Mouse (Mus musculus) cerebellum, postnatal 14 days (tissue): Measurements from ENCODE around the gene Gm45753.
A peak's percentile ranks its signal among the peaks of the same experiment; 100 is the strongest.
"Not testable (repeated sequence)": the region's sequence is repeated elsewhere in the genome, so short reads cannot be mapped to it uniquely, and the experiment has no call there.

Source experiments
- DNase-seq, 2 experiments: peaks; one replicate each; pipeline ENCODE4 v3.0.0; 2021; ENCODE audit warnings: mixed read lengths in 2 of 2

Gm45753 gene

DNA sequence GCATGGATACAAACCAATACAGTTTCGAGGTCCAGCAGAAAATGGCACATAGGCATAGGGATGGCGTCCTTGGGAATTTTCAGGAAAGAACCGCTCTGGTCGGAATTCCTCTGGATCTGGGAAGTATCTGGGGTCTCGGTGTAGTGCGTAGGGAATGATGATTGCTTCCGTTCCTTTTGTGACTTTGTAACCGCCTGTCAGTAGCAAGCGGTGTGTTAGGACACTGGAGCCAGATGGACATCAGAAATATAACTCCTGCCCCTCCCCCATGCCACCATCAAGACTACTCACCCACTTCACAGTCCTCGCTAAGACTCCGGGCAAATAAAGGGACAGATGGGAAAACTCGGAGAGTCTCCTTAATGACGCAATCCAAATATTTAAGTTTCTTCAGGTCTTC lies at the start of gene Gm45753:
Gm45753 (minus strand) TSS at position 101 of the 400 bp plus-strand sequence.
- no peak for DNase-seq

GRCm38 (mm10) chr8:45355809-45356208 lies 47.5 kb upstream of the Gm45753 start:
- DNase-seq, result no peak

- peak; percentile 74 to 82 for DNase-seq
Measured at GRCm38 (mm10) chr8:45345031-45345430, 36.8 kb upstream of the Gm45753 start.

DNA sequence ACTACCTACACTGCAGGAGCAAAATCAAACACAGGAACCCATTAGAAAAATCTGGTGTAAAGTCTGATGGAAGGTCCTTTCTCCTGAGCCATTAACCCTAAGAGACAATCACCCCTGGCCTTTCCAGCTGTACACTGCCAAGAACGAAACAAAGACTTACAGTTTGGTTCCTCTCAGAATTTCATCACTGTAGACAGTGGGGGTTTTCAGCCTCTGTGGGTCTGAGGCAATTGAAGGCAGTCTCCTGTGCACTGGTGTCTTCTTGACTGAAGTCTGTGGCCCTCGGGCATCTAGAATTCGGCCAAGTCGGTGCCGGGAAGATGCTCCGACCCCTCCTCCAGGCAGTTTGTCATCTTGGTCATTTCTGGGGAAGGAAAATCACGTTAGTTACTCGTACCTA lies 36.0 kb upstream of the Gm45753 start:
- no peak for DNase-seq

GRCm38 (mm10) chr8:45341630-45342628 lies 33.7 kb upstream of the Gm45753 start:
- DNase-seq, result no peak

GRCm38 (mm10) chr8:45333493-45333892 lies 25.2 kb upstream of the Gm45753 start:
- no peak for DNase-seq

DNA sequence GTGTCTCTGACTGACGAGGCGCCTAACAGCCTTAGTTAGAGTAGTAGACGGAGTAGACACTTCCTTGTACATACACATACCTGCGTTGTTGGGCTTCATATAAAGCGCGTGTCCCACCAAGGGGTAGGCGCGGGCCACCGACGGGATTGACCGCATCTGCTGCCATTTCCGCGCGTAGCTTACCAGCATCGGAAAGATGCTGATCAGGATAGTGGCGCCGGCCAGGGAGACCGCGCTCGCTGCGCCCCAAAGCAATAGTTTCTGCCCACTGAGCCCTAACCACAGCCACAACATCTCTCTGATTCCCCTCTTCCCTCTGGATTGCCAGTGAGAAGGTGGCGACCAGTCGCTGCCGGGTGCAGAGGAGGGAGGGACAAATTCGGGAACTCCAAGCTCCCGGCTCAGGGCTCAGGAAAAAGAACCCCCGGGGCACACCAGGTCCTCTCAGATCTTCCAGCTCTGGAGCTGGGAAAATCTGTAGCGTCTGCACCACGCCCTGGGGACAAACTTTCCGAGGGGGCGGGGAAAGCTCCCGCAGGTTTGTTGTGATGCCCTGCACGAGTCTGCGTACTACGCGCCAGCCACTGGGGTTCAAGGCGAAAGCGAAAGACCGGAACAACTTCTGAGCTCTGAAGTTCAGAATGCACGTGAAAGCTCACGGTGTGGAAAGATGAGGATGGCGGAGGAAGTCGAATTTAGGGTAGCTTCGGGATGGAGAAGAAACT lies 24.6 kb upstream of the Gm45753 start, which contains the start of gene Cyp4v3:
Cyp4v3 (minus strand) TSS at position 532 of the 725 bp plus-strand sequence.
- DNase-seq, result peak; percentile 37 to 39

- no peak for DNase-seq
Measured at GRCm38 (mm10) chr8:45330856-45331255, 22.6 kb upstream of the Gm45753 start.

DNA sequence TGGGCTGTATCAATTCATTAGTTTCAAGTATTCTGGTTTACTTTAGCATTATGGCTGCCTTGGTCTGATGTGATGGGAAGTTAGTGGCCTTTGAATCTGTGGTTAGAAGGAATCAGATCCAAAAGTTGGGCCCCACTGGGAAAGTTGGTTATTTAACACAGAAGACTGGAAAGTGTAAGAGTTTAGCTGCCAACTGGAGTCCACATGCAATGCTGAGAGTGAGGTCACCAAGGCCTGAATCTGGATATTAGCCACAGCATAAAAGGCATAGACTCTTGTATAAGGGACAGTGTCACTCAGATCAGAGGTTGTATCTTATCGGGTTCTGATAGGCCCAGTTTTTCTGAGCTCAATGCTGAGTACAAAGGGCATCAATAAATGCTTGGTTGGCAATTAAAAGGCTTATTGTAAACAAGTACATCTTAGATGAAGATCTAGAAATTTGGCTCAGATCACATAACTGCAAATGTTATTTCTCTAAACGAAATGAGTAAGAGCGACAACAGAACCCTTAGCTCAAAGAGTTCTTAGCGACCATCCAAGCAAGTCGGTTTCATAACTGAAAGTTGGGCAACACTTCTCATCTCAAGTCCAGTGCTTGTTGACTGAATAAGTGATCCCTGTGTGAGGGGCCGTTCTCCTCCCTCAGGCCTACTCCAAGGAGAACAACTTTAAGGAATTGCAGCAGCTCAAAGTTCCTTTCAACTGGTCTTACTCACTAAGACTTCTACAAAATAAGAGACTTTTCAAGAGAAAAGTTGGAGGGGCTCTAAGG lies 21.1 kb upstream of the Gm45753 start:
- no peak for DNase-seq

DNA sequence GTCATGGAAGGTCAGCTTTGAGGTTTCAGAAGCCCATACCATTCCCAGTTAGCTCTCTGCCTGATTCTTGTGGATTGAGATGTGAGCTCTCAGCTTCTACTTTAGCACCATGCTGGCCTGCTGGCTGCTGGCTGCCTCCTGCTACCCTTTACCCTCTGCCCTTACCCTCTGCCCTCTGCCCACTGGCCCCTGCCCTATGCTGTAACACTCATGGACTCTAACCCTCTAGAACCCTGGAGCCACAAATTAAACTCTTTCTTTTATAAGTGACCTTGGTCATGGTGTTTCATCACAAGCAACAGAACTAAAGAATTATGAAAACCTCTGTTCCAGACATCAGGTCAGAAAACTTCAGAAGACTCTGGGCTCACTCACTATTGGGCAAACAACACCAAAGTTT lies 18.8 kb upstream of the Gm45753 start:
- DNase-seq, result not testable (repeated sequence)

DNA sequence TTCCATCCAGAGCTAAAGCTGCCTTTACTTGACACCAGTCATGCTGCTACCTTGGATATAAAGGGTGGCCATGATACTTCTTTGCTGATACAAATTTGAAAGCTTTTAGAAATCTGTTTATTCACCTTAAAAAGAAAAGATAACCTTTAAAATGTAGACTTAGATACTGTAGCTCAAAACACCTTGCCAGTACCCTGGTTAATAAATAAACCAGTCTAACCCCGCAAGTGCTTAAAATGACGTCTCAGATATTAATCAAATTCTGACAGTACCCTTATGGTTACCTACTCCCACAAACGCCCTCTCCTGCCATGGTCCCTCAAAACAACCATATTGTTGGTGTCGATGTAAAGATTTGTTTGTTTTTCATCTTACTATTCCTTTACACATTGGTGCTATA lies 15.9 kb upstream of the Gm45753 start:
- no peak for DNase-seq

DNA sequence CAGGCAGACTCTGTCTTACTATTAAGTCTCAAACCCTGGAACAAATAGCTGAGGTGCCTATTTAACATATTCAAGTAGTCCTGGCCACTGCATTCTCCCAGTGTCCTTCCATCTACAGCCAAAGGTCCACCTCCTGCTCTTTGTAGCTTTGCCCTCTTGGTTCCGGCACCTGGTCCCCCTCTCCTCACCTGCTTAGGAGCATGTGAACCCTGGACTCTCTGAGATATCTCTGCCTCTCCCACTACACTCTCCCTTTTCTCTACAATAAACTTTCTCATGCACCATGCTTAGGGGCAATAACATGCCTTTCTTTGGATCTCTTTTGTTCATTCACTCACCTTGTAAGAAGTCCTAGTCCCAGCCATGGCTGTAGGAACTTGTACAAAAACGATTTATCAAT lies 13.1 kb upstream of the Gm45753 start:
- no peak for DNase-seq

DNA sequence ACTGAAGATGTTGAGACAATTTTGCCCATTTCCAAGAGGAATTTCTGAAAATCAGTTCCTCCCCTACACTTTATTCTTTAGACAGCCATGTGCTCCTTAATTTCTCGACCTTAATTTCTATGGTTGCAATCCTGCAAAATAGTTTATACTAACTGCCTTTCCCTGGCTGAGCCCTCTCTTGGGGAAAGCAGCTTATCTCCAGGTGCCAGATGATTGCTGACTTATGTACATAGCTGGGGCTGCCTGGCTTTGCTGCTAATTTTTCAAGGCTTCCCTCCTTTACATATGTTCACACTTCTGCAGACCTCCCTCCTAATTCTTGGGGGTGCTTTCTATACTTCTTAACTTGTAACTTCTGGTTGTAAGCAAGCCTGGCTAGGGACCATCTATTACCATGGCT lies 12.7 kb upstream of the Gm45753 start:
- no peak for DNase-seq

DNA sequence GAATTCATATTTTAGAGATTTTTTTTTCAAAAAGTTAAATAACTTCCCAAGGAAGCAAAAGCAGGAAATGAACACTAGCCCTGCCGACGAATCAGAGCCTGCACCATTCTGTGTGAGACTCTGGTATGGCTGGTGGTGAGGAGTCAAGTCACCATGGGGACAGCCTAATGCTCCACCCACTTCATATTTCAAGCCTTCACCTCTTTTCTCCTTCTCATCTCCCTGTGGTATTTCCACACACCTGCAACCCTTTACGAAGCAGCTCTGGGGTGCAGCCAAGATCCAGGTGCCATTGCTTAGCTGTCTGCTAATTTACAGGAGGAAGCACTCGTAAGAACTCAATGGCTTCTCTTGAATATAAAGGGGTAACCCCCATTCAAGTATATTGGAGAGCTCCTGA lies 2.7 kb upstream of the Gm45753 start:
- no peak for DNase-seq

DNA sequence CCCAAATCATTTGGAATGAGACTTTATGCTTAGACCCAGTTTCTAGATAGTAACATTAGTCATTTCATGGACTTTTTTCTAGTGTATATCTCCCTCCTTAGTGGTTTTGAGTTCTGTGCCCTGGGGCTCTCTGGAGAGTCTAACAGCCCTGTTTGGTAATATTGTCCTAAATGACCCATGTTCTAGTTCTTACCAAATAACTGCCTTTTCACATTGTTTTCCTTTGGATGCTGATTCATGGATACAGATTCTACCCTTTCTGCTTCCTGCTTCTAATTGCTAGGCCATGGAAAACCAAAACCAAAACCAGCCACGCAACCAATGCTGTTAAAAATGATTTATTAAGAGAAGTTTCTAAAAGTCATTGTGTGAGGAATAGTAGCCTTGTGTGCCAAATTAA lies 2.8 kb downstream of the Gm45753 start:
- DNase-seq, result no peak

GRCm38 (mm10) chr8:45304354-45304753 lies 3.9 kb downstream of the Gm45753 start:
- DNase-seq, result no peak

- peak in 1 of 2 experiments; percentile 4 for DNase-seq
Measured at GRCm38 (mm10) chr8:45302390-45302789, 5.9 kb downstream of the Gm45753 start.

GRCm38 (mm10) chr8:45295276-45295675 lies 13.0 kb downstream of the Gm45753 start:
- DNase-seq, result no peak

DNA sequence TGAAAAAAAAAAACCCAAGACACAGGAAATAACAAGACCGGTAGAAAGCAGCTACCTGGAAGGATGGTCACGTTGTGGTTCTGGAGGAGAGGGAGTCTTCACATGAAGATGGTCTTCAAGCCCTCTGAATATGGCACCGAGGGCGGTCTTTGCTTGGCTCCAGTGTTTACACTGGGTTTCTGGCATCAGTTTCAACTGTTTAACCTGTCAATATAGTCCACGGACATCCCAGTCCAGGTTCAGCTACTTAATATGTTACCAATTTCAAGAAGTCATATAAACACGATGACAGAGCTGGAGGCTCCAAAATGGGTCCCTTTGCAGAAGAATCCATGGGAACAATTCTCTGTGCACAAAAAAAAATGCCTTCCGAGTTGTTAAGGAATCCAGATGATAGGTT lies 13.6 kb downstream of the Gm45753 start, which contains the start of gene Klkb1:
Klkb1 (minus strand) TSS at position 173 of the 400 bp plus-strand sequence.
- DNase-seq, result no peak

- peak; percentile 78 to 83 for DNase-seq
Measured at GRCm38 (mm10) chr8:45291790-45292189, 16.5 kb downstream of the Gm45753 start.

- no peak for DNase-seq
Measured at GRCm38 (mm10) chr8:45281630-45282029, 26.6 kb downstream of the Gm45753 start.

- no peak for DNase-seq
Measured at GRCm38 (mm10) chr8:45277453-45277852, 30.8 kb downstream of the Gm45753 start.

DNA sequence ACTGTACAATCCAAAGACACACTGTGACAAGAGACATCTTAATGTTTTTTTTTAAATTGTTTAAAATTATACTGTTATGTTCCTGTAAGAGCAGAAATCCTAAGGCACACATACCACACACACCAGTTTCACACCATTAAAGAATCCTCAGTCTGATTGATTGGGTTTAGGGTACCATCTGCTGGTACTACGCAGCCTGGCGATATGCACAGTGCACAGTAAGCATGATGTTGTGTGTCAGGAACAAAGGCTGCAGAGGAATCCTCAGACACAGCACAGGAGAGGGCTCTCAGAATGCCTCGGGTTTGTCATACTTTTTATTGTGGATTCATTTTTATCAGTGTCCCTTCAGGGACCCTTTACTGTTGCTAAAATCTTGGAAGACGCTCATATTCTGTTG lies 33.9 kb downstream of the Gm45753 start:
- DNase-seq, result no peak
